Mouse (Mus musculus) heart, embryonic 13.5 days (tissue): ENCODE measurements around the gene Acp6. TPM values are rescaled to one million over a fixed set of nuclear protein-coding genes. Genes with fewer than 3 reads are reported as not detected.
A peak's percentile ranks its signal among the peaks of the same experiment; 100 is the strongest.

ENCODE experiments used
- ATAC-seq: fragments of 200-750 bp; cut with Nextera tagmentation; 2 replicates; pipeline ENCODE4 v1.8.0; 2017; ENCODE audit warnings: moderate TSS enrichment; ENCODE audit not compliant: insufficient number of reproducible peaks, low FRiP score, low TSS enrichment; ENCODE audit errors: extremely low read depth
- H3K27ac ChIP-seq: fragments of 300-500 bp; sonication (generic); replicated peaks from 2 replicates; pipeline ENCODE4 v1.5.1; 2015; ENCODE audit warnings: moderate library complexity, mild to moderate bottlenecking, inconsistent platforms
- H3K27me3 ChIP-seq: fragments of 300-500 bp; sonication (generic); replicated peaks from 2 replicates; pipeline ENCODE4 v1.6.1; 2015; ENCODE audit warnings: mild to moderate bottlenecking, inconsistent platforms
- H3K36me3 ChIP-seq: fragments of 300-500 bp; sonication (generic); 2 replicates; pipeline ENCODE4 v1.6.1; 2015; ENCODE audit warnings: mild to moderate bottlenecking, inconsistent platforms
- H3K4me1 ChIP-seq: fragments of 300-500 bp; sonication (generic); 2 replicates; pipeline ENCODE4 v1.6.1; 2015; ENCODE audit warnings: inconsistent platforms
- H3K4me2 ChIP-seq: fragments of 300-500 bp; sonication (generic); 2 replicates; pipeline ENCODE4 v1.6.1; 2015; ENCODE audit warnings: inconsistent platforms, mild to moderate bottlenecking, moderate library complexity
- H3K4me3 ChIP-seq: fragments of 300-500 bp; sonication (generic); 2 replicates; pipeline ENCODE4 v1.5.1; 2015; ENCODE audit warnings: moderate library complexity, mild to moderate bottlenecking, inconsistent platforms
- H3K9ac ChIP-seq: fragments of 300-500 bp; sonication (generic); 2 replicates; pipeline ENCODE4 v1.6.1; 2015; ENCODE audit warnings: inconsistent platforms, mild to moderate bottlenecking, moderate library complexity
- H3K9me3 ChIP-seq: fragments of 300-500 bp; sonication (generic); 2 replicates; pipeline ENCODE4 v1.6.1; 2016; ENCODE audit warnings: inconsistent platforms
- WGBS: fragments of 180-500 bp; shearing (Covaris S2); methylation state at CpG from one replicate; pipeline ENCODE4 v1.1.7; 2015; ENCODE audit warnings: mixed read lengths; 5-methylcytosine and 5-hydroxymethylcytosine counted together
- polyA plus RNA-seq: library from polyadenylated mRNA; unstranded; fragments of >200 nt; fragmentation: Nextera tagmentation; extraction: Ambion mirVana; gene quantifications from 2 replicates; pipeline ENCODE4 v1.2.1, GENCODE M21; 2015

Acp6 gene
- polyA plus RNA-seq, 1 experiment from 2014 or later = 53.0 TPM

DNA sequence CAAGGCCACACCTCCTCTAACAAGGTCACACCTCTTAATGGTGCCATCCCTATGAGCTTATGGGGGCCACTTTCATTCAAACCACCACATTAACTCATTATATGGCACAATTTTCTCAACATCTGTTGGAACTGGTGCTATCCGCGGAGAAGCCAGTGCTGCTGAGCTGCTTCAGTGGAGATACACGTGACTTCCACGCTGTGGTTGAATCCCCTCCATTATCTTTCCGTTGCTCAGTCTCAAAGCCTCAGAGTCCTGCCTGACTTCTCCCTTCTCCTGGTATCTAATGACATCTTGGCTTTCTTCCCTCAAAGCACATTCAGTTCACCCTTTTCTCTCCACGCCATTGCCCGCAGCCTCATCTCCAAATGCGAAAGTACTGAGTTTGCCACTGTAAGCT, 38.0 kb downstream of the Acp6 start:
- H3K4me1 ChIP-seq = 0 out of 2 replicates have a peak, but pooled peaks cover 3% of the 10 kb centered on the region
- H3K27ac ChIP-seq = no peak overlapping the region
- no peak for ATAC-seq

DNA sequence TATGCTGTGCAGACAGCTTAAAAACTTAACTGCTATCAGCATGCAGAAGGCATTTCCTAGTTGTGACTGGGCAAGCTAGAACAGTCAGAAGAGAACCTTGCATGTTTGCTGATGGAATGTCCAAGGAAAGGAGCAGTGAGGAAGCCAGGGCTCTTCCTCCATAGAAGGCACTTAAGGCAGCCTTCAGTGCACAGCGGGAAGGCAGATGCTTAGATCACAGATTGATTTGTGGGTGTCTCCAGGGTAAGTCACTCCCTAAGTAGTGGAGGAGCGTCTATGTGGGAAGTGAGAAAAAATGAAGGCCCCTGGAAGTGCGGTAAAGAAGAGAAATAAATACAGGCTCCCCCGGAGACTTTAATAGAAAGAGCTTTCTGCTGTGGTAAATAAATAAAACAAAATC, 40.7 kb downstream of the Acp6 start:
- Histone ChIP-seq H3K27ac (no peak overlapping the region), H3K27me3 (no peaks in the 10 kb centered on the region; the same call in 1 of the 2 replicates), H3K4me2 (no peak overlapping the region), H3K4me1 (peaks cover 7% of the 10 kb centered on the region; the same call in 1 of the 2 replicates), H3K9ac (no peak overlapping the region), H3K9me3 (no peaks in the 10 kb centered on the region; the same call in 1 of the 2 replicates), H3K4me3 (no peak overlapping the region), H3K36me3 (peaks cover 16% of the 10 kb centered on the region)
- whole genome bisulfite sequencing = 37% methylated on average over 4 of the region's 4 CpGs
- no peak for ATAC-seq

More for the DNA sequence above, 38.0 kb downstream of the Acp6 start:
- WGBS = 81% methylated on average over 8 of the region's 8 CpGs
- Histone ChIP-seq H3K4me3 (no peak overlapping the region), H3K36me3 (no peaks in the 10 kb centered on the region), H3K9ac (no peak overlapping the region), H3K9me3 (no peaks in the 10 kb centered on the region; the same call in 1 of the 2 replicates), H3K4me2 (no peak overlapping the region), H3K27me3 (no peaks in the 10 kb centered on the region; the same call in 1 of the 2 replicates)

DNA sequence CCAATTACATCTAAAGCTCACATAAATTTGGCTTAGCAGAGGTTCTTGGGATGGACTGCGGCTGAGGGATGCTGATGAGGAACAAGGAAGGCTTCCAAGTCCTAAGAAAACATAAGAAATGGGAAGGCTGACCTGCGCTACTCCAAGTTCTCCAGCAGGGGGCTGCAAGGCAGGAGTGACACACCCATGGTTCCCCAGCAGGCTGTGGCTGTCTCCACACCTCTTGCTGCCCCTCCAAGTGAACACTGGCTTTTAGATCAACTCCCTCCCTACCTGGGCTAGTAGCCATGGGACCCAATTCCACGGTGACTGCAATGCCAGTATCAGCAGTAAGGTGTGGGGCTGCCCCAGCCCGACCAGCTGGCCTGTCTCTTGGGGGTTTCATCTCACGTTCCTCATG, 43.4 kb downstream of the Acp6 start:
- no peak overlapping the region for H3K9ac ChIP-seq
- no peak overlapping the region for H3K4me3 ChIP-seq
- no peak for ATAC-seq
- no peaks in the 10 kb centered on the region; the same call in 1 of the 2 replicates for H3K27me3 ChIP-seq
- H3K9me3 ChIP-seq = no peaks in the 10 kb centered on the region
- 51% methylated on average over 5 of the region's 5 CpGs for WGBS
- peaks cover 7% of the 10 kb centered on the region; the same call in 1 of the 2 replicates for H3K4me1 ChIP-seq
- no peak overlapping the region for H3K4me2 ChIP-seq
- H3K36me3 ChIP-seq = peaks cover 42% of the 10 kb centered on the region
- H3K27ac ChIP-seq = no peak overlapping the region

DNA sequence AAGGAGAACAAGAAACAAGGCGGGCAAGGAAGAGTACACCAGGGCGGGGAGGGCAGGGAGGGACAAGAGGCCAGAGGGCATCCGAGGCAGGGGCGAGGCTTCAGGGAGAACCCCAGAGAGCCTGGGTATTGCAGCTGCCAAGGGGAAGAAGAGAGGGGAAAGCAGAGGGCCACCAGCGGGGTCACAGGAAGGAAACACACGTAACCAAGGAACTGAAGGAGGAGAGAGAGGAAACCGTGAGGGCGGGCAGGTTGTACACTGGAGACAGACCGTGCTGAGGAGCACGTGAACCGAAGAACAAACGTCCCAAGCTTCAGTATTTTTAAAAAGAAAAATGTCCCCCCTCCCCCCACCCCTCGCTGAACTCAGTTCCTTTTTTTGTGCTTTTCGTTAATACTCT, 45.3 kb downstream of the Acp6 start:
- no peak overlapping the region for H3K4me3 ChIP-seq
- no peaks in the 10 kb centered on the region for H3K9me3 ChIP-seq
- no peak for ATAC-seq
- H3K4me1 ChIP-seq = peaks cover 13% of the 10 kb centered on the region
- H3K27ac ChIP-seq = no peak overlapping the region
- H3K36me3 ChIP-seq = peaks cover 62% of the 10 kb centered on the region
- 64% methylated on average over 14 of the region's 14 CpGs for WGBS
- no peak overlapping the region for H3K9ac ChIP-seq
- H3K4me2 ChIP-seq = no peak overlapping the region
- H3K27me3 ChIP-seq = no peaks in the 10 kb centered on the region; the same call in 1 of the 2 replicates

DNA sequence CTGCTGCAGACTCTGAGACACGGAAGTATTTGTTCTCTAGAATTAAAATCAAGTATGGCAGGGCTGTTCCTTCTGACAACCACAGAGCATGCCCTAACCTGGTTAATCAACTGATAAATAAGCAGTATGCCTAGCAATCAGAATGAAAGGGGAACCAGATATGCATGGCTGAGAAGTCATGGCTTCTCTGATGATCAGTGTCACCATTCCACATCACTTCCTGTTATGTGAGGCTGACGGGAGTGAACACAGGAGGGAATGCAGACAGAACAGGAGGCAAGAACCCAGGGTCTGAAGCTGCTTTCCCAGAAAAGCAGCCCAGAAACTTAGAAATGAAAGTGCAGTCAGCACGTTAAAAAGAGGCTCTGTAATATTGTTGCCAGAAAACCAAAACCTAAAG, 47.9 kb downstream of the Acp6 start:
- Histone ChIP-seq H3K4me2 (no peak overlapping the region), H3K27me3 (no peaks in the 10 kb centered on the region), H3K36me3 (peaks cover 87% of the 10 kb centered on the region), H3K4me1 (peaks cover 18% of the 10 kb centered on the region), H3K9me3 (no peaks in the 10 kb centered on the region), H3K9ac (no peak overlapping the region), H3K27ac (no peak overlapping the region), H3K4me3 (no peak overlapping the region)
- WGBS = 73% methylated on average over 3 of the region's 3 CpGs
- no peak for ATAC-seq

DNA sequence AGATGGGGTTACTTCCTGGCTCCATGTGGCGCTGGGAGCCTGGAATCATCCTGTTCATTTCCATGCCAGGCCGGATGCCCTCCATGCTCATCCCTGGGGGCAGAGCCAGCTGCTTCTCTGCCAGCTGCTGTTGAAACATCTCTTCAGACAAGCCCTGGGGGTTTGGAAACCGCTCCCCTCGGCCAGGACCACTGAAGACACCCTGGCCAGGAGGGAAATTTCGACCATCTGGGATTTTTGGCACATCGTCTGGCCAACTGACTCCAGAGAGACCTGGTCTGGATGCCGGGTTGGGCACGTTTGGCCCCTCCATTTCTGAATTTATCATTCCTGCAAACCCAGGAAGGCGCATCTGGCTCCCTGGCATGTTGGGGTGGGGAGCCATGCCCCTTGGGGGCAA, 50.8 kb downstream of the Acp6 start:
- Histone ChIP-seq H3K27me3 (no peaks in the 10 kb centered on the region), H3K27ac (no peak overlapping the region)
- WGBS = 86% methylated on average over 9 of the region's 9 CpGs

DNA sequence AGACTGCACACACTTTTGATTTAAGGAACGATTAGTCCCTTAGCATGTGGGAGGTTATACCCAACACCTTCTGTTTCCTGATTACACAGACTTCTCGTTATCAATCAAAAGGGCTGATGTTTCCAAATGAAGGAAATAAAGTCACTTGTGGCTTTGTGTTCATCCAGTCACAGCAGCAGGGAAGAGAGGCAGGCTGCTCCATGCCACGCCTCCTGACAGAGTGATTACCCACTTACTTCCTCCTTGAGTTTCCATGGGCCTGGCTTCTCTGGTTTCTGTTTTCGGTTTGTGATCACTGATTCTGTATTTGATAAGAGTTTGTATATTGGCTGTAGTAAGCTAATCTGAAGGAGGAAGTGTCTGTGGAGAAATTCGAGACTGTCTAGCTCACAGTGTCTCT, 52.6 kb downstream of the Acp6 start:
- no peak overlapping the region for H3K4me2 ChIP-seq
- no peaks in the 10 kb centered on the region for H3K27me3 ChIP-seq
- WGBS = 68% methylated on average over 5 of the region's 5 CpGs
- no peak overlapping the region for H3K27ac ChIP-seq
- no peak for ATAC-seq
- H3K36me3 ChIP-seq = peaks cover 98% of the 10 kb centered on the region
- H3K4me3 ChIP-seq = no peak overlapping the region
- H3K4me1 ChIP-seq = peaks cover 32% of the 10 kb centered on the region
- H3K9ac ChIP-seq = no peak overlapping the region
- H3K9me3 ChIP-seq = no peaks in the 10 kb centered on the region

More for the DNA sequence above, 50.8 kb downstream of the Acp6 start:
- H3K4me3 ChIP-seq = no peak overlapping the region
- H3K4me2 ChIP-seq = no peak overlapping the region
- H3K9ac ChIP-seq = no peak overlapping the region; the same call in 1 of the 2 replicates
- no peaks in the 10 kb centered on the region for H3K9me3 ChIP-seq
- ATAC-seq = no peak
- peaks cover 17% of the 10 kb centered on the region for H3K4me1 ChIP-seq
- H3K36me3 ChIP-seq = peaks cover 98% of the 10 kb centered on the region

DNA sequence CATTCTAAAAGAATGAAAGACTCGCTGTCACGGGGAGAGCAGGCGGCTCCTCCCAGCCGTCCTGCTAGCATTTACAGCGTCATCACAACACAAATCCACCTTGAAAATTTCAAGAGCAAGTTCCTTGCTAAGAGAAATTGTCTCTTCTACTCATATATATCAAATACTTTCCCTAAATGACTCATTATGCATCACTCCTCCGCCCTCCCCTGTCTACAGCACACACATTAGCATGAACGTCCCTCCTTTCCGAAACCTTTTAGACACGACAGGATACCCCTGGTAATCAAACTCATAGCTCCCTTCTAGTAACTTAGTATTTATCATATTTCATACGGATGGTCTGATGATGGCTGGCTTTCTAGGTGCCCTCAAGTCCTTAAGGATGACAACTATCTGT, 55.3 kb downstream of the Acp6 start:
- no peaks in the 10 kb centered on the region for H3K9me3 ChIP-seq
- no peak overlapping the region for H3K9ac ChIP-seq
- H3K4me2 ChIP-seq = no peak overlapping the region
- H3K4me1 ChIP-seq = peaks cover 26% of the 10 kb centered on the region
- no peaks in the 10 kb centered on the region for H3K27me3 ChIP-seq
- peaks cover 93% of the 10 kb centered on the region for H3K36me3 ChIP-seq
- H3K4me3 ChIP-seq = no peak overlapping the region
- WGBS = 80% methylated on average over 10 of the region's 10 CpGs
- H3K27ac ChIP-seq = no peak overlapping the region
- no peak for ATAC-seq

DNA sequence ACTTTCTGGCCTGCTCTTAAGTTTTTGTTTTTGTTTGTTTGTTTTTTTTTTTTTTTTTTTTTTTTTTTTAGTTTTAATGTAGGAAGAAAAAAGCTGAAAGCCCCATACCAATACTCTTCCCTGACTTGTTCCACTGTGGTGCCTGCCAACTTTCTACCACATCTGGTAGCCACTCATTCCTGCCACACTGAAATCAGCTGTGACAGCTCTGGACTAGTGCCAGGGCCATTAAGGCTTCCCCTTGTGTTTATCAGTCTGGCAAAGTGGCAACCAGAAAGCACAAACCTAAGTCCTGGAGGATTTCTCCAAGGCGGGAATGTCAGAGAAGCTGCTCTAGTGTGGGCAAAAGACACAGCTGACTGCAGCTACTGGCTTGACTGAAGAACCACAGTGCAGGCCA, 55.9 kb downstream of the Acp6 start:
- peak overlapping the region; percentile 49 for H3K27ac ChIP-seq
- H3K36me3 ChIP-seq = peaks cover 93% of the 10 kb centered on the region
- no peaks in the 10 kb centered on the region for H3K9me3 ChIP-seq
- no peak overlapping the region for H3K4me3 ChIP-seq
- H3K4me2 ChIP-seq = no peak overlapping the region
- H3K9ac ChIP-seq = no peak overlapping the region
- no peaks in the 10 kb centered on the region for H3K27me3 ChIP-seq
- no peak for ATAC-seq
- WGBS = 30% methylated on average over 1 of the region's 1 CpGs
- peaks cover 21% of the 10 kb centered on the region for H3K4me1 ChIP-seq

DNA sequence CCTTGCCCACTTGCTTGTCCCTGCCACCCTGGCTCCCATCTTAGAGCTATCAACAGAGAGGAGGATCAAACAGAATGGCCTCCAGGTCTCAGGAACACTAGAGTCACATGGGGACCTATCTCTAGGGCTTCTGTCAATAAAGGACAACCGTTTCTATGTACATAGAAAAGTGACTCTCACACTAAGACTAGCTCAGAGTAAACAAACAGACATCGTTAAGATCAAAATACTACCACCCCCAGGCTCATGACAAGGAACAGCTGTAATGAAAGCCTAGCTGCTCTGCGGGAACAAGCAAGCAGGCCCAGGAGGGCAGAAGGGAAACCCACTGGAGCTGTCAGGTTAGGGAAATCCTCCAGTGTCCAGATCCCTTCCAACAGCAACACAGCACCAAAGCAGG, 56.9 kb downstream of the Acp6 start:
- H3K4me1 ChIP-seq = peaks cover 18% of the 10 kb centered on the region
- 48% methylated on average over 3 of the region's 3 CpGs for WGBS
- ATAC-seq = no peak

DNA sequence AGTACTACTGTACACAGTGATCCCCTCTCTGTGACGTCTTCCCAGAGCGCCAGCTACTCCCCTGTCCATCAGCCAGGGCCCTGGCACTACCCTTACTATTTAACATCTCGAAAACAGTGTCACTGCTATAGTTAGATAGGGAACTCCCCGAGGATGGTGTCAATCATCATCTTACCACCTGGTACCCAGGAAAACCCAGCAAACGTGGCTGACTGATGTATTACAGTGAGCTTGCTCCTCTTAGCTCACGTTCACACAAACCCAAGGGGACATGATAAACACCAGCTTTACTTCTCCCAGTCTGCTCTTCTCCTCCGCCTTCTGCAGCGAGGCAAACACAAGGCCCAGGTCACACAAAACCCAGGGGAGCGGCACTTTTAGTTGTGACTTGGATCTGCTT, 64.7 kb downstream of the Acp6 start:
- H3K4me2 ChIP-seq = no peak overlapping the region
- no peak overlapping the region for H3K4me3 ChIP-seq
- H3K27me3 ChIP-seq = no peaks in the 10 kb centered on the region
- 76% methylated on average over 9 of the region's 9 CpGs for WGBS
- H3K4me1 ChIP-seq = peaks cover 35% of the 10 kb centered on the region
- H3K36me3 ChIP-seq = peaks cover 53% of the 10 kb centered on the region
- H3K9ac ChIP-seq = no peak overlapping the region
- no peak overlapping the region for H3K27ac ChIP-seq
- no peak for ATAC-seq
- no peaks in the 10 kb centered on the region for H3K9me3 ChIP-seq

More for the DNA sequence above, 56.9 kb downstream of the Acp6 start:
- Histone ChIP-seq H3K4me3 (no peak overlapping the region), H3K27me3 (no peaks in the 10 kb centered on the region), H3K9ac (no peak overlapping the region), H3K27ac (no peak overlapping the region), H3K36me3 (peaks cover 93% of the 10 kb centered on the region), H3K9me3 (no peaks in the 10 kb centered on the region), H3K4me2 (no peak overlapping the region)

DNA sequence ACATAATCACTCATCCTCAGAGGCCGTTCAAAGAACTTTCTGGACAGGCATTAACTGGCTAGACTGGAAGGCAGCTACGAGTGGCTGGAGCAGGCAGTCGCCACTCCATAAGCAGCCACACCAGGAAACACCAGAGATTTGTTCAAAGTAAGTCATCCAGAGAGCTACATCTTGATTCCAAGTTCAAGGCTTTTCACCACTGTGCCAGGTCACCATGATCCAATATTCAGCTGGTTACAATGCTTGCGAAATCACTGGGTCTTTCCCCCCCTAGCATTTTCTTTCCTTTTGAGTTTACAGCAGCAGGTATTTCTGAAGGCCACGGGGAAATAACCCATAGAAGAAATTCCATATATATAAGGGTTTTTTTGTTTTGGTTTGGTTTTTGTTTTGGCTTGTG, 66.7 kb downstream of the Acp6 start:
- ATAC-seq = no peak
- Histone ChIP-seq H3K9ac (no peak overlapping the region), H3K36me3 (peaks cover 35% of the 10 kb centered on the region), H3K4me2 (peak overlapping the region; percentile 80), H3K27ac (peak overlapping the region; percentile 58), H3K27me3 (no peaks in the 10 kb centered on the region), H3K9me3 (no peaks in the 10 kb centered on the region), H3K4me1 (peaks cover 42% of the 10 kb centered on the region), H3K4me3 (no peak overlapping the region)
- WGBS = 66% methylated on average over 5 of the region's 5 CpGs
